Mouse (Mus musculus) monocyte, adult 5-6 weeks (primary cell): Measurements from ENCODE around the gene Ifit3. TPM values are rescaled to one million over a fixed set of nuclear protein-coding genes. Genes with fewer than 3 reads are reported as not detected.

Experiments used
- ATAC-seq: fragments of 153-309, 156-312 bp; replicated peaks from 2 replicates; pipeline ENCODE4 v1.8.0; 2017; ENCODE audit warnings: mild to moderate bottlenecking; ENCODE audit not compliant: low TSS enrichment, insufficient number of reproducible peaks, severe bottlenecking, poor library complexity, low FRiP score
- total RNA-seq: library from RNA; stranded (forward); fragments of 200-1000, 200-491, 200-594 nt; gene quantifications from 3 replicates; pipeline ENCODE4 v1.2.3, GENCODE M21; 2017

Ifit3 gene
- total RNA-seq: 11.5 to 16.9 TPM (median 15.2 TPM) in 3 replicates

- ATAC-seq: peak; percentile 86
Observed at GRCm38 (mm10) chr19:34583126-34583766, at the start of gene Ifit3. TSS of gene Ifit3 (plus strand) at chr19:34583531.

GRCm38 (mm10) chr19:34539422-34539821 lies 43.9 kb upstream of the Ifit3 start:
- ATAC-seq: no peak

- ATAC-seq: no peak
Observed at GRCm38 (mm10) chr19:34546211-34546610, 37.1 kb upstream of the Ifit3 start.

- ATAC-seq: peak; percentile 82
Observed at GRCm38 (mm10) chr19:34547976-34548375, 35.4 kb upstream of the Ifit3 start.

- no peak for ATAC-seq
Observed at GRCm38 (mm10) chr19:34550205-34550533, 33.2 kb upstream of the Ifit3 start.

GRCm38 (mm10) chr19:34550534-34551223 lies 32.7 kb upstream of the Ifit3 start, which contains the start of gene Ifit2:
TSS of gene Ifit2 (plus strand) at chr19:34550694.
- peak; percentile 88 for ATAC-seq

- no peak for ATAC-seq
Observed at GRCm38 (mm10) chr19:34551981-34552380, 31.4 kb upstream of the Ifit3 start.

GRCm38 (mm10) chr19:34553021-34553420 lies 30.3 kb upstream of the Ifit3 start:
- no peak for ATAC-seq

- no peak for ATAC-seq
Observed at GRCm38 (mm10) chr19:34553522-34553921, 29.8 kb upstream of the Ifit3 start.

- ATAC-seq: no peak
Observed at GRCm38 (mm10) chr19:34554061-34554460, 29.3 kb upstream of the Ifit3 start.

GRCm38 (mm10) chr19:34556621-34557020 lies 26.7 kb upstream of the Ifit3 start:
- no peak for ATAC-seq

- no peak for ATAC-seq
Observed at GRCm38 (mm10) chr19:34562556-34562955, 20.8 kb upstream of the Ifit3 start.

GRCm38 (mm10) chr19:34566178-34566784 lies 17.1 kb upstream of the Ifit3 start:
- ATAC-seq: no peak

- ATAC-seq: no peak
Observed at GRCm38 (mm10) chr19:34568988-34569895, 14.1 kb upstream of the Ifit3 start.

- ATAC-seq: peak; percentile 59
Observed at GRCm38 (mm10) chr19:34569896-34570476, 13.3 kb upstream of the Ifit3 start.

- ATAC-seq: no peak
Observed at GRCm38 (mm10) chr19:34571080-34571479, 12.3 kb upstream of the Ifit3 start.

- no peak for ATAC-seq
Observed at GRCm38 (mm10) chr19:34573650-34574049, 9.7 kb upstream of the Ifit3 start.

- no peak for ATAC-seq
Observed at GRCm38 (mm10) chr19:34577121-34577520, 6.2 kb upstream of the Ifit3 start.

- ATAC-seq: peak; percentile 81
Observed at GRCm38 (mm10) chr19:34582696-34583095, 635 bp upstream of the Ifit3 start.
